Mouse (Mus musculus) midbrain, embryonic 15.5 days (tissue): ENCODE data around the gene Krtap16-1. TPM values are rescaled to one million over a fixed set of nuclear protein-coding genes. Genes with fewer than 3 reads are reported as not detected.

Source experiments
- ATAC-seq: fragments of 200-750 bp; cut with Nextera tagmentation; replicated peaks from 2 replicates; pipeline ENCODE4 v1.8.0; 2017; ENCODE audit warnings: moderate TSS enrichment
- H3K27ac ChIP-seq: fragments of 300-500 bp; sonication (generic); 2 replicates; pipeline ENCODE4 v1.5.1; 2015; ENCODE audit warnings: mild to moderate bottlenecking, inconsistent platforms
- H3K27me3 ChIP-seq: fragments of 300-500 bp; sonication (generic); replicated peaks from 2 replicates; pipeline ENCODE4 v1.6.1; 2015; ENCODE audit warnings: inconsistent platforms
- H3K36me3 ChIP-seq: fragments of 300-500 bp; sonication (generic); replicated peaks from 2 replicates; pipeline ENCODE4 v1.6.1; 2015; ENCODE audit warnings: inconsistent platforms
- H3K4me1 ChIP-seq: fragments of 300-500 bp; sonication (generic); 2 replicates; pipeline ENCODE4 v1.6.1; 2015; ENCODE audit warnings: inconsistent platforms
- H3K4me2 ChIP-seq: fragments of 300-500 bp; sonication (generic); 2 replicates; pipeline ENCODE4 v1.6.1; 2015; ENCODE audit warnings: inconsistent platforms, mild to moderate bottlenecking, moderate library complexity
- H3K4me3 ChIP-seq: fragments of 300-500 bp; sonication (generic); 2 replicates; pipeline ENCODE4 v1.5.1; 2015; ENCODE audit warnings: mild to moderate bottlenecking, inconsistent platforms
- H3K9ac ChIP-seq: fragments of 300-500 bp; sonication (generic); 2 replicates; pipeline ENCODE4 v1.6.1; 2015; ENCODE audit warnings: mild to moderate bottlenecking, inconsistent platforms
- H3K9me3 ChIP-seq: fragments of 300-500 bp; sonication (generic); 2 replicates; pipeline ENCODE4 v1.6.1; 2016; ENCODE audit warnings: inconsistent platforms
- WGBS: fragments of 180-500 bp; shearing (Covaris S2); methylation state at CpG from one replicate; pipeline ENCODE4 v1.1.7; 2015; ENCODE audit warnings: mixed read lengths; 5-methylcytosine and 5-hydroxymethylcytosine counted together
- polyA plus RNA-seq: library from polyadenylated mRNA; unstranded; fragments of >200 nt; fragmentation: Nextera tagmentation; extraction: Ambion mirVana; gene quantifications from 2 replicates; pipeline ENCODE4 v1.2.1, GENCODE M21; 2015

Krtap16-1 gene
- polyA plus RNA-seq, 1 experiment from 2014 or later: not detected

- peak within 1 kb of the TSS; percentile 30; the same call in 1 of the 2 replicates for H3K9ac ChIP-seq
- H3K4me1 ChIP-seq: no peaks in the 10 kb centered on the region
- 28% methylated on average over 26 of the region's 26 CpGs for WGBS
- no peaks in the 10 kb centered on the region for H3K36me3 ChIP-seq
- H3K4me2 ChIP-seq: peak within 1 kb of the TSS; percentile 43
- H3K9me3 ChIP-seq: no peaks in the 10 kb centered on the region
- H3K27me3 ChIP-seq: no peaks in the 10 kb centered on the region
- ATAC-seq: 0 out of 2 replicates have a peak, but pooled peaks have one; percentile 42
- H3K4me3 ChIP-seq: peak within 1 kb of the TSS; percentile 25
- no peak within 1 kb of the TSS for H3K27ac ChIP-seq
Observed at GRCm38 (mm10) chr11:99993620-99994383, 7.4 kb upstream of the Krtap16-1 start, which contains the start of gene Krtap17-1. Krtap17-1 (minus strand) TSS chr11:99993994.

GRCm38 (mm10) chr11:99990571-99990970, 4.2 kb upstream of the Krtap16-1 start:
- Histone ChIP-seq H3K9me3 (no peaks in the 10 kb centered on the region), H3K4me1 (no peaks in the 10 kb centered on the region), H3K27ac (no peak overlapping the region), H3K4me2 (no peak overlapping the region), H3K9ac (no peak overlapping the region), H3K36me3 (no peaks in the 10 kb centered on the region), H3K27me3 (no peaks in the 10 kb centered on the region), H3K4me3 (no peak overlapping the region)
- WGBS: 47% methylated on average over 3 of the region's 3 CpGs
- ATAC-seq: no peak

GRCm38 (mm10) chr11:99989881-99990405, 3.5 kb upstream of the Krtap16-1 start:
- H3K4me2 ChIP-seq: no peak overlapping the region
- no peaks in the 10 kb centered on the region for H3K36me3 ChIP-seq
- 88% methylated on average over 6 of the region's 6 CpGs for WGBS
- no peaks in the 10 kb centered on the region for H3K27me3 ChIP-seq
- no peak overlapping the region for H3K4me3 ChIP-seq
- H3K9ac ChIP-seq: no peak overlapping the region
- no peak overlapping the region for H3K27ac ChIP-seq
- no peaks in the 10 kb centered on the region for H3K4me1 ChIP-seq
- ATAC-seq: no peak
- no peaks in the 10 kb centered on the region for H3K9me3 ChIP-seq

GRCm38 (mm10) chr11:99988530-99988929, 2.1 kb upstream of the Krtap16-1 start:
- ATAC-seq: no peak
- no peak overlapping the region for H3K27ac ChIP-seq
- no peak overlapping the region for H3K9ac ChIP-seq
- H3K27me3 ChIP-seq: no peaks in the 10 kb centered on the region
- no peaks in the 10 kb centered on the region for H3K4me1 ChIP-seq
- H3K4me3 ChIP-seq: no peak overlapping the region
- 96% methylated on average over 3 of the region's 3 CpGs for WGBS
- H3K9me3 ChIP-seq: no peaks in the 10 kb centered on the region
- no peak overlapping the region for H3K4me2 ChIP-seq
- H3K36me3 ChIP-seq: no peaks in the 10 kb centered on the region

- Histone ChIP-seq H3K36me3 (no peaks in the 10 kb centered on the region), H3K4me1 (no peaks in the 10 kb centered on the region), H3K4me3 (no peak overlapping the region), H3K4me2 (no peak overlapping the region), H3K9ac (no peak overlapping the region), H3K27me3 (no peaks in the 10 kb centered on the region), H3K27ac (peak overlapping the region; percentile 60; the same call in 1 of the 2 replicates), H3K9me3 (no peaks in the 10 kb centered on the region)
- 80% methylated on average over 20 of the region's 20 CpGs for WGBS
- ATAC-seq: peak; percentile 74
Observed at GRCm38 (mm10) chr11:99985291-99986092, 905 bp downstream of the Krtap16-1 start.

- Histone ChIP-seq H3K36me3 (no peaks in the 10 kb centered on the region), H3K4me2 (no peak overlapping the region), H3K27me3 (no peaks in the 10 kb centered on the region), H3K27ac (no peak overlapping the region), H3K9ac (no peak overlapping the region), H3K4me1 (no peaks in the 10 kb centered on the region), H3K9me3 (no peaks in the 10 kb centered on the region), H3K4me3 (no peak overlapping the region)
- WGBS: 94% methylated on average over 1 of the region's 1 CpGs
- ATAC-seq: no peak
Observed at GRCm38 (mm10) chr11:99983442-99983841, 3.0 kb downstream of the Krtap16-1 start.

GRCm38 (mm10) chr11:99982731-99983130, 3.7 kb downstream of the Krtap16-1 start:
- H3K4me2 ChIP-seq: no peak overlapping the region
- H3K9ac ChIP-seq: no peak overlapping the region
- H3K27ac ChIP-seq: no peak overlapping the region
- no peaks in the 10 kb centered on the region for H3K9me3 ChIP-seq
- H3K36me3 ChIP-seq: no peaks in the 10 kb centered on the region
- H3K4me3 ChIP-seq: no peak overlapping the region
- WGBS: 87% methylated on average over 9 of the region's 9 CpGs
- H3K27me3 ChIP-seq: no peaks in the 10 kb centered on the region
- ATAC-seq: no peak
- H3K4me1 ChIP-seq: no peaks in the 10 kb centered on the region

GRCm38 (mm10) chr11:99978953-99979352, 7.4 kb downstream of the Krtap16-1 start, which contains the start of gene Krtap29-1:
Krtap29-1 (minus strand) TSS chr11:99979053.
- Histone ChIP-seq H3K4me3 (no peak within 1 kb of the TSS), H3K9ac (no peak within 1 kb of the TSS), H3K9me3 (0 out of 2 replicates have a peak, but pooled peaks cover under 1% of the 10 kb centered on the region), H3K27me3 (no peaks in the 10 kb centered on the region), H3K4me1 (no peaks in the 10 kb centered on the region), H3K36me3 (no peaks in the 10 kb centered on the region), H3K27ac (no peak within 1 kb of the TSS), H3K4me2 (no peak within 1 kb of the TSS)
- 76% methylated on average over 5 of the region's 5 CpGs for WGBS
- ATAC-seq: no peak

- WGBS: 86% methylated on average over 2 of the region's 2 CpGs
- no peak for ATAC-seq
- Histone ChIP-seq H3K9ac (no peak overlapping the region), H3K4me3 (no peak overlapping the region), H3K27me3 (no peaks in the 10 kb centered on the region), H3K4me1 (no peaks in the 10 kb centered on the region), H3K9me3 (no peaks in the 10 kb centered on the region), H3K4me2 (no peak overlapping the region), H3K36me3 (no peaks in the 10 kb centered on the region), H3K27ac (no peak overlapping the region)
Observed at GRCm38 (mm10) chr11:99965961-99966360, 20.4 kb downstream of the Krtap16-1 start.

- no peaks in the 10 kb centered on the region for H3K27me3 ChIP-seq
- WGBS: 51% methylated on average over 6 of the region's 6 CpGs
- no peak overlapping the region for H3K9ac ChIP-seq
- ATAC-seq: no peak
- no peak overlapping the region for H3K4me2 ChIP-seq
- H3K27ac ChIP-seq: no peak overlapping the region
- H3K4me1 ChIP-seq: no peaks in the 10 kb centered on the region
- no peaks in the 10 kb centered on the region for H3K9me3 ChIP-seq
- H3K4me3 ChIP-seq: no peak overlapping the region
- H3K36me3 ChIP-seq: no peaks in the 10 kb centered on the region
Observed at GRCm38 (mm10) chr11:99964213-99964612, 22.2 kb downstream of the Krtap16-1 start.

- ATAC-seq: no peak
- H3K4me3 ChIP-seq: no peak within 1 kb of the TSS
- H3K9me3 ChIP-seq: no peaks in the 10 kb centered on the region
- 92% methylated on average over 2 of the region's 2 CpGs for WGBS
- H3K4me1 ChIP-seq: no peaks in the 10 kb centered on the region
- no peaks in the 10 kb centered on the region for H3K36me3 ChIP-seq
- H3K4me2 ChIP-seq: no peak within 1 kb of the TSS
- no peak within 1 kb of the TSS for H3K9ac ChIP-seq
- H3K27me3 ChIP-seq: no peaks in the 10 kb centered on the region
- no peak within 1 kb of the TSS for H3K27ac ChIP-seq
Observed at GRCm38 (mm10) chr11:99948175-99948574, 38.2 kb downstream of the Krtap16-1 start, which contains the start of gene Krtap9-5. Krtap9-5 (plus strand) TSS chr11:99948475.

- no peaks in the 10 kb centered on the region for H3K27me3 ChIP-seq
- ATAC-seq: no peak
- no peak overlapping the region for H3K27ac ChIP-seq
- H3K36me3 ChIP-seq: no peaks in the 10 kb centered on the region
- H3K4me1 ChIP-seq: no peaks in the 10 kb centered on the region
- no peak overlapping the region for H3K4me3 ChIP-seq
- H3K4me2 ChIP-seq: no peak overlapping the region
- WGBS: 90% methylated on average over 9 of the region's 9 CpGs
- no peak overlapping the region for H3K9ac ChIP-seq
- no peaks in the 10 kb centered on the region for H3K9me3 ChIP-seq
Observed at GRCm38 (mm10) chr11:99937751-99938264, 48.6 kb downstream of the Krtap16-1 start.
